Mouse (Mus musculus): ENCODE results near the gene Prdm4.

GRCm38 (mm10) chr10:85846105-85846862, 70.7 kb downstream of the Prdm4 start:
- TF ChIP-seq CTCF (IDR thresholded peaks at IDR 0.05; ENCODE audit: insufficient read depth, low read length) (no peak), POLR2A (IDR thresholded peaks at IDR 0.05; ENCODE audit: borderline replicate concordance, extremely low read depth, low read depth, low read length) (no peak)
